Comparison of ENCODE assay signal across 8 mouse cellular contexts in genomic region chr3:96593374-96593773, GRCm38 (mm10). TPM values are rescaled to one million over a fixed set of nuclear protein-coding genes. Genes with fewer than 3 reads are reported as not detected.
A peak's percentile ranks its signal among the peaks of the same experiment; 100 is the strongest.
DNase-seq lines count a peak whose midpoint lies in the region; ATAC-seq and TF ChIP-seq lines count a peak whose summit lies in the region.

No protein-coding gene starts in this region.

- intact Hi-C loops in left cerebral cortex, postnatal 25 days (cut with DNase I) = no loop called here

- H3K9ac ChIP-seq in embryonic facial prominence, embryonic 14.5 days (ENCODE audit: low read depth, low read length) = peak overlapping the region; percentile 80
- peak overlapping the region; percentile 69 for H3K9ac ChIP-seq in hindbrain, postnatal 0 days (replicated peaks; ENCODE audit: low read length)
- peak overlapping the region; percentile 71 for H3K9ac ChIP-seq in lung, embryonic 15.5 days
- peak overlapping the region; percentile 81 for H3K9ac ChIP-seq in stomach, embryonic 16.5 days (ENCODE audit: low read length)

- H3K4me2 ChIP-seq in embryonic facial prominence, embryonic 14.5 days (ENCODE audit: low read depth, low read length) = peak overlapping the region; percentile 70
- peak overlapping the region; percentile 86 for H3K4me2 ChIP-seq in hindbrain, postnatal 0 days (ENCODE audit: low read depth, low read length)
- H3K4me2 ChIP-seq in lung, embryonic 15.5 days = peak overlapping the region; percentile 66
- H3K4me2 ChIP-seq in stomach, embryonic 16.5 days (ENCODE audit: low read depth, low read length) = peak overlapping the region; percentile 97

- whole genome bisulfite sequencing in embryonic facial prominence, embryonic 14.5 days = 2% methylated on average over 10 of the region's 10 CpGs
- WGBS in hindbrain, postnatal 0 days = under 1% methylated on average over 10 of the region's 10 CpGs
- WGBS in lung, embryonic 15.5 days = 0% methylated on average over 10 of the region's 10 CpGs
- 2% methylated on average over 10 of the region's 10 CpGs for WGBS in stomach, embryonic 16.5 days

- H3K27me3 ChIP-seq in embryonic facial prominence, embryonic 14.5 days (replicated peaks; ENCODE audit: control insufficient read depth, insufficient read depth, low read length) = peaks cover 7% of the 10 kb centered on the region
- no peaks in the 10 kb centered on the region for H3K27me3 ChIP-seq in hindbrain, postnatal 0 days (ENCODE audit: insufficient read depth, low read length)
- H3K27me3 ChIP-seq in lung, embryonic 15.5 days = peaks cover 34% of the 10 kb centered on the region
- peaks cover 6% of the 10 kb centered on the region; the same call in 1 of the 2 replicates for H3K27me3 ChIP-seq in stomach, embryonic 16.5 days (ENCODE audit: control insufficient read depth, insufficient read depth, low read length)

- H3K36me3 ChIP-seq in embryonic facial prominence, embryonic 14.5 days (ENCODE audit: control insufficient read depth, insufficient read depth, low read length) = no peaks in the 10 kb centered on the region
- H3K36me3 ChIP-seq in hindbrain, postnatal 0 days (ENCODE audit: insufficient read depth, low read length) = no peaks in the 10 kb centered on the region
- no peaks in the 10 kb centered on the region for H3K36me3 ChIP-seq in lung, embryonic 15.5 days
- H3K36me3 ChIP-seq in stomach, embryonic 16.5 days (ENCODE audit: control insufficient read depth, insufficient read depth, low read length) = no peaks in the 10 kb centered on the region; the same call in 1 of the 2 replicates

- DNase-seq in spleen, adult 12 weeks (ENCODE audit: low spot score) = peak; percentile 17
- DNase-seq in spleen, postnatal 36 days (ENCODE audit: low spot score in 2 of 2) = no peak
- DNase-seq in embryonic facial prominence, embryonic 14.5 days (ENCODE audit: low spot score) = no peak
- DNase-seq in hindbrain, postnatal 0 days (ENCODE audit: low spot score) = peak; percentile 57
- no peak for DNase-seq in T-cell, adult 2 months (ENCODE audit: low spot score)
- DNase-seq in left cerebral cortex, postnatal 25 days (ENCODE audit: low spot score in 2 of 2) = no peak

- ATAC-seq in embryonic facial prominence, embryonic 14.5 days (ENCODE audit: low read depth) = no peak
- no peak for ATAC-seq in hindbrain, postnatal 0 days
- ATAC-seq in lung, embryonic 15.5 days (ENCODE audit: borderline replicate concordance, extremely low read depth, low FRiP score, low TSS enrichment) = no peak
- no peak for ATAC-seq in stomach, embryonic 16.5 days (ENCODE audit: insufficient read depth, low FRiP score)

- peak overlapping the region; percentile 72 for H3K4me3 ChIP-seq in embryonic facial prominence, embryonic 14.5 days (ENCODE audit: low read depth, low read length)
- peak overlapping the region; percentile 68 for H3K4me3 ChIP-seq in hindbrain, postnatal 0 days (ENCODE audit: low read length)
- H3K4me3 ChIP-seq in lung, embryonic 15.5 days = peak overlapping the region; percentile 70
- H3K4me3 ChIP-seq in stomach, embryonic 16.5 days (replicated peaks; ENCODE audit: low read length) = peak overlapping the region; percentile 80

- TF ChIP-seq CTCF in hindbrain, postnatal 0 days (IDR thresholded peaks at IDR 0.05; ENCODE audit: low read depth) = no peak

- H3K9me3 ChIP-seq in embryonic facial prominence, embryonic 14.5 days (ENCODE audit: control insufficient read depth, low read length) = no peaks in the 10 kb centered on the region
- H3K9me3 ChIP-seq in hindbrain, postnatal 0 days (ENCODE audit: low read length) = no peaks in the 10 kb centered on the region
- H3K9me3 ChIP-seq in lung, embryonic 15.5 days = no peaks in the 10 kb centered on the region
- no peaks in the 10 kb centered on the region for H3K9me3 ChIP-seq in stomach, embryonic 16.5 days (replicated peaks; ENCODE audit: control insufficient read depth, low read length)

- peak overlapping the region; percentile 63; the same call in 1 of the 2 replicates for H3K27ac ChIP-seq in embryonic facial prominence, embryonic 14.5 days (replicated peaks; ENCODE audit: low read depth, low read length)
- peak overlapping the region; percentile 87 for H3K27ac ChIP-seq in hindbrain, postnatal 0 days
- peak overlapping the region; percentile 83; the same call in 1 of the 2 replicates for H3K27ac ChIP-seq in lung, embryonic 15.5 days
- peak overlapping the region; percentile 88 for H3K27ac ChIP-seq in stomach, embryonic 16.5 days (ENCODE audit: low read length)

- H3K4me1 ChIP-seq in embryonic facial prominence, embryonic 14.5 days (ENCODE audit: control insufficient read depth, insufficient read depth, low read length) = peaks cover 19% of the 10 kb centered on the region
- peaks cover 19% of the 10 kb centered on the region for H3K4me1 ChIP-seq in hindbrain, postnatal 0 days (ENCODE audit: insufficient read depth, low read length)
- peaks cover 40% of the 10 kb centered on the region for H3K4me1 ChIP-seq in lung, embryonic 15.5 days
- H3K4me1 ChIP-seq in stomach, embryonic 16.5 days (ENCODE audit: control insufficient read depth, insufficient read depth, low read length) = peaks cover 19% of the 10 kb centered on the region

RNA-seq across cellular contexts. Expression of gene Polr3gl, which starts 0.6 kb away (rescaled TPM):
- polyA plus RNA-seq in embryonic facial prominence, embryonic 14.5 days (2014; fragmentation: Nextera tagmentation; extraction: Ambion mirVana) = 8.9 and 11.0 TPM in 2 replicates
- total RNA-seq in hindbrain, postnatal 0 days (2014; rRNA removed) = 10.7 and 11.2 TPM in 2 replicates
- polyA plus RNA-seq in hindbrain, postnatal 0 days (2015; fragmentation: Nextera tagmentation; extraction: Ambion mirVana) = 31.9 and 32.9 TPM in 2 replicates
- polyA plus RNA-seq in lung, embryonic 15.5 days (2015; fragmentation: Nextera tagmentation; extraction: Ambion mirVana) = 38.3 and 39.8 TPM in 2 replicates
- polyA plus RNA-seq in stomach, embryonic 16.5 days (2015; fragmentation: Nextera tagmentation; extraction: Ambion mirVana) = 26.4 and 29.8 TPM in 2 replicates
- 10 to 100 TPM; 20.7 to 21.2 TPM for total RNA-seq in left cerebral cortex, postnatal 25 days (2021)

RNA-seq across cellular contexts. Expression of gene Ankrd34a, which starts 3.1 kb away (rescaled TPM):
- polyA plus RNA-seq in embryonic facial prominence, embryonic 14.5 days (2014; fragmentation: Nextera tagmentation; extraction: Ambion mirVana) = 2.7 and 3.0 TPM in 2 replicates
- total RNA-seq in hindbrain, postnatal 0 days (2014; rRNA removed) = 26.4 and 29.6 TPM in 2 replicates
- polyA plus RNA-seq in hindbrain, postnatal 0 days (2015; fragmentation: Nextera tagmentation; extraction: Ambion mirVana) = 14.2 and 15.3 TPM in 2 replicates
- 1.8 and 2.2 TPM in 2 replicates for polyA plus RNA-seq in lung, embryonic 15.5 days (2015; fragmentation: Nextera tagmentation; extraction: Ambion mirVana)
- polyA plus RNA-seq in stomach, embryonic 16.5 days (2015; fragmentation: Nextera tagmentation; extraction: Ambion mirVana) = 2.2 and 2.7 TPM in 2 replicates
- total RNA-seq in left cerebral cortex, postnatal 25 days (2021) = 10 to 100 TPM; 73.5 to 74.2 TPM

RNA-seq across cellular contexts. Expression of gene Lix1l, which starts 7.6 kb away (rescaled TPM):
- polyA plus RNA-seq in embryonic facial prominence, embryonic 14.5 days (2014; fragmentation: Nextera tagmentation; extraction: Ambion mirVana) = 9.1 and 10.1 TPM in 2 replicates
- 45.0 and 48.4 TPM in 2 replicates for total RNA-seq in hindbrain, postnatal 0 days (2014; rRNA removed)
- 3.9 and 5.2 TPM in 2 replicates for polyA plus RNA-seq in hindbrain, postnatal 0 days (2015; fragmentation: Nextera tagmentation; extraction: Ambion mirVana)
- polyA plus RNA-seq in lung, embryonic 15.5 days (2015; fragmentation: Nextera tagmentation; extraction: Ambion mirVana) = 6.9 and 7.9 TPM in 2 replicates
- polyA plus RNA-seq in stomach, embryonic 16.5 days (2015; fragmentation: Nextera tagmentation; extraction: Ambion mirVana) = 7.2 and 7.5 TPM in 2 replicates
- 10 to 100 TPM; 18.6 to 20.5 TPM for total RNA-seq in left cerebral cortex, postnatal 25 days (2021)

RNA-seq across cellular contexts. Expression of gene Gm16253, which starts 16.6 kb away (rescaled TPM):
- 0.55 TPM in 1 of 2 replicates, not detected in the other for polyA plus RNA-seq in embryonic facial prominence, embryonic 14.5 days (2014; fragmentation: Nextera tagmentation; extraction: Ambion mirVana)
- total RNA-seq in hindbrain, postnatal 0 days (2014; rRNA removed) = not detected in 2 replicates
- 0.48 and 0.96 TPM in 2 replicates for polyA plus RNA-seq in hindbrain, postnatal 0 days (2015; fragmentation: Nextera tagmentation; extraction: Ambion mirVana)
- 1.1 and 1.3 TPM in 2 replicates for polyA plus RNA-seq in lung, embryonic 15.5 days (2015; fragmentation: Nextera tagmentation; extraction: Ambion mirVana)
- 0.89 and 1.1 TPM in 2 replicates for polyA plus RNA-seq in stomach, embryonic 16.5 days (2015; fragmentation: Nextera tagmentation; extraction: Ambion mirVana)
- not detected for total RNA-seq in left cerebral cortex, postnatal 25 days (2021)

RNA-seq across cellular contexts. Expression of gene Txnip, which starts 35.6 kb away (rescaled TPM):
- polyA plus RNA-seq in embryonic facial prominence, embryonic 14.5 days (2014; fragmentation: Nextera tagmentation; extraction: Ambion mirVana) = 160 and 166 TPM in 2 replicates
- 192 and 222 TPM in 2 replicates for total RNA-seq in hindbrain, postnatal 0 days (2014; rRNA removed)
- polyA plus RNA-seq in hindbrain, postnatal 0 days (2015; fragmentation: Nextera tagmentation; extraction: Ambion mirVana) = 133 and 148 TPM in 2 replicates
- 129 and 141 TPM in 2 replicates for polyA plus RNA-seq in lung, embryonic 15.5 days (2015; fragmentation: Nextera tagmentation; extraction: Ambion mirVana)
- polyA plus RNA-seq in stomach, embryonic 16.5 days (2015; fragmentation: Nextera tagmentation; extraction: Ambion mirVana) = 164 and 179 TPM in 2 replicates
- total RNA-seq in left cerebral cortex, postnatal 25 days (2021) = 10 to 100 TPM; 18.3 to 18.5 TPM

Comparison
In these comparisons a context has a peak if more than half of its experiments do, and no peak if none do; other contexts are left out.
1. DNase-seq: peak in spleen, adult 12 weeks (single experiment) and hindbrain, postnatal 0 days (single experiment); none in spleen, postnatal 36 days (0 of 2), embryonic facial prominence, embryonic 14.5 days (single experiment), T-cell, adult 2 months (single experiment) and left cerebral cortex, postnatal 25 days (0 of 2).
2. Peak in every context shown above with its lines, with median percentiles within 50 percentile points of each other: H3K27ac ChIP-seq, H3K4me2 ChIP-seq, H3K4me3 ChIP-seq and H3K9ac ChIP-seq.